Mouse (Mus musculus) kidney, embryonic 16.5 days (tissue): Measurements from ENCODE around the gene Thap7. TPM values are rescaled to one million over a fixed set of nuclear protein-coding genes. Genes with fewer than 3 reads are reported as not detected.

ENCODE experiments used
- polyA plus RNA-seq: library from polyadenylated mRNA; unstranded; fragments of >200 nt; fragmentation: Nextera tagmentation; extraction: Ambion mirVana; gene quantifications from 2 replicates; pipeline ENCODE4 v1.2.1, GENCODE M21; 2015

The Thap7 gene
- polyA plus RNA-seq, 1 experiment from 2014 or later, result 61.1 TPM

Other genes starting within 250 kb of the Thap7 start
- 0.69 and 0.89 TPM in 2 replicates for gene Serpind1, start 199.8 kb downstream of the Thap7 start, polyA plus RNA-seq
- 14.7 and 15.6 TPM in 2 replicates for gene Snap29, start 125.2 kb downstream of the Thap7 start, polyA plus RNA-seq
- 39.1 and 39.2 TPM in 2 replicates for gene Pi4ka, start 124.8 kb downstream of the Thap7 start, polyA plus RNA-seq
- gene Crkl, start 79.1 kb downstream of the Thap7 start, polyA plus RNA-seq, result 77.6 and 78.5 TPM in 2 replicates
- 3.4 and 3.6 TPM in 2 replicates for gene Aifm3, start 41.5 kb downstream of the Thap7 start, polyA plus RNA-seq
- 102 and 113 TPM in 2 replicates for gene Lztr1, start 22.4 kb downstream of the Thap7 start, polyA plus RNA-seq
- gene Lrrc74b, start 30.1 kb upstream of the Thap7 start, polyA plus RNA-seq, result 0.18 and 0.20 TPM in 2 replicates
- 1.2 TPM in 2 replicates for gene P2rx6, start 30.7 kb upstream of the Thap7 start, polyA plus RNA-seq
- 11.8 and 12.6 TPM in 2 replicates for gene Slc7a4, start 52.1 kb upstream of the Thap7 start, polyA plus RNA-seq
- 38.8 and 44.2 TPM in 2 replicates for gene Smpd4, start 88.2 kb upstream of the Thap7 start, polyA plus RNA-seq
- 6.0 and 7.7 TPM in 2 replicates for gene Ccdc74a, start 115.3 kb upstream of the Thap7 start, polyA plus RNA-seq
- gene Med15, start 201.8 kb upstream of the Thap7 start, polyA plus RNA-seq, result 44.1 and 56.1 TPM in 2 replicates
- 69.8 and 72.0 TPM in 2 replicates for gene Klhl22, start 228.5 kb upstream of the Thap7 start, polyA plus RNA-seq